Mouse (Mus musculus) ZHBTc4 (cell line): ENCODE measurements around the gene Gm13306.
"Not testable (repeated sequence)": the region's sequence is repeated elsewhere in the genome, so short reads cannot be mapped to it uniquely, and the experiment has no call there.

Experiments
- DNase-seq: peaks from one replicate; pipeline ENCODE4 v3.0.0-alpha.2; 2011; ENCODE audit warnings: low read depth, low spot score

The Gm13306 gene

DNA sequence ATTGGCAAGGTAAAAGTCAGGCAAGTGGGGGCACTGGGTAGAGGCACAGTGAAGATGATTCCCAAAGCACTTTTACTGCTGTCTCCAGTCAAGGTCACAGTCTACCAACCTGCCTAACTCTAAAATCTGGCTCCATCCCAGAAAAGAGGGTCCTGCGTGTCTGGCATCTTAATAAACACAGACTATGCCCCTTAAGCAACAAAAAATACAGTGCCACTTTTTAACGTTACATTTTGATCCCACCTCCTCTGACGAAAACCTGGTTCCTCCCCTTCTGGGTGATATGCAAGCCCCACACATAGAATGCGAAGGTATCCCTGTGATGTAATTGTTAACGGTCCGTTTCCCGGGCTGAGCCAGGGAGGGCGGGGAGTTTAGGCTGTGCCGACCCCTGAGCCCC is at the start of gene Gm13306:
Gm13306 (plus strand) TSS at position 301 of the 400 bp plus-strand sequence.
- not testable (repeated sequence) for DNase-seq

DNA sequence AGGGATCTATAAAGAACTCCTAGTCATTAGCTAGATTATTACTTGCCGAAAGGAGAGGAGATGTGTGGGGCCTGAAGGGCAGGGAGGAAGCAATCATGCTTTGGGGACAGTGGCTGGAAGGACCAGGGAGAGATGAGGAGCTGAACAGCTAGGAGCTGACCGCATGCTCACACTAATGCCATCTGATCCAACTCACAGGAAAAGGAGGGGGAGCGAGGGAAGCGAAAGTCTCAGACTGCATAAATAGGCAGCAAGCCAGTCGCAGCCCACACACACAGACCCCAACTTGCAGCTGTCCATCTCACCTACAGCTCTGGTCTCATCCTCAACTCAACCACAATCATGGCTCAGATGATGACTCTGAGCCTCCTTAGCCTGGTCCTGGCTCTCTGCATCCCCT is 38.7 kb upstream of the Gm13306 start, which contains the start of gene Gm13304:
Gm13304 (plus strand) TSS at position 301 of the 400 bp plus-strand sequence.
- not testable (repeated sequence) for DNase-seq

DNA sequence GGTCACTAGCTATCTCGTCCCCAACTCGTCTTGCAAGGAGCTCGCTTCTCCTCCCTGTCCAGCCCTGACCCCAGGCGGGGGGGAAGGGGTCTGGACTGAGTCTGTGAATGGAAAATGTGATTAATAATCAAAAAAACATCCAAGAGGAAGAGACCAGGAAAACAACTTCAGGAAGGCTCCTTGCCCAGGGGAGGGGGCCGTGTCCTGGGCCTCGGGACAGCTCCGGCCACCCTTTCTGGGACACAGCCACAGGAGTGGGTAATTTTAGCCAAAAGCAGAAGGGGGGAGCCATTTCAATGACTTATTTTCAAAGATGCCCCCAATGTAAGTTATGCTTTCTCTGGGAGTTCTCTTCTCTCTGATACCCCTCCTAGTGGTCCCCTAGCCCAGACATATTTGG is 15.3 kb downstream of the Gm13306 start, which contains the start of gene Gm13305:
Gm13305 (minus strand) TSS at position 101 of the 400 bp plus-strand sequence.
- DNase-seq: not testable (repeated sequence)

DNA sequence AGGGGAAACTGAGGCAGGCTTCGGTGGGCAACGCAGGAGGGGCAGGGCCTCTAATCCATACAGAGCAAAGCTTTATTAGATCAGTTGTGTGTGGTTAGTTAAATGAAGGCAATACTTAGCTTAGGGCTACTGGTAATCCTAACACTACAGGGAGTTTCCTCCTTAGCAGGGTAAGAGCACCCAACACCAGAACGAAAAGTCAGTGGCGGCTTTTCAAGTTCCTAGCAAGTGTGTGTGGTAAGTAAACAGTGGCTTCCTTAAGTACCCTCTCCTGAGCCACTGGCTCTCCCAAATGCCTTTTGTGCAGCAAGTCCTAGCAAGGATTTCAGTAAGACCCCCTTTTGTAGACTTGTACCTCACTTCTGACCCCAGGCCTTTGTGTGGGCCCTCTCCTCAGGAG is 25.0 kb downstream of the Gm13306 start:
- DNase-seq: not testable (repeated sequence)

DNA sequence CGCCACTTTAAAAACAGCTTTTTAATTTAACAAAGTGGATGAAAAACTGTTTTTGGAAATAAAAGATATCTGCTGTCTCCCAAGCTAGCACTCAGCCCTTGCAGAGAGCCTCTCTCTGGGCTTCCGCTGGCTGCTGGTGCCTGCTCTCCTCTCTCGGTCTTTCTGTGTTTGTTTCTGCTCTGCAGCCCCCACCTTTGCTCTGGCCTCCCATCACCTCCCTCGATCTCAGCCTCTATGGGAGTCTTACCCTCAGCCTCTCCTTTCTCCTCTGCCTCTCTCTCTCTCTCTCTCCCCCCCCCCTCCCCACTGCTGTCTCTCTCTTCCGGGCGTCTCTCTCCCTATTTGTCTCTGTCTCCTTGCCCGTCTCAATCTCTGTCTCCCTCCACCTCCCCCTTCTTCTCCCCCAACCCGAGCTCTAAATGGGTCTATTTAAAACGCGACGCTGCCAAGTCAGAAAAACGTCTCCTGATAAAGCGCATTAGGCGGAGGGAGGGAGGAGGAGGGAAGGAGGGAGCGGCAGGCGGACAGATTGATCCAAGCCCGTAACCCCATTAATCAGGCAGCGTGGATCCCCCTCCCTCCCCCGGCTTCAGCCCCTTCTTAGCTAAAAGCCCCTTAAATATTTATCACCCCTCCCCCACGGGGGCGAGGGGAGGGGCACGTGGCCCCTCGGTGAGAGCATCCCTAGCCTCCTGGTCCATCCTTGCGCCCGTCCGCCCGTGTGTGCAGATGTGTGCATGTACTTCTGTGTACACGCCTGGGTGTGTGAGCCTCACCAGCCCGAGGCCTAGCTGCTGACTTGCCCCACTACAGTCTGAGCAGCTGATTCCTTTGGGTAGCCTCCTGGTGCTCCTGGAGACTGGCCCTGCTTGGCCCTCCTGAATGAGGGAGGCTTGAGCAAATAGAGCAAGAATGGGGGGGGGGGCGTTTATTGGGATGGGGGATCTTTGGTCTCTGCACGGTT is 30.3 kb downstream of the Gm13306 start:
- not testable (repeated sequence) for DNase-seq

DNA sequence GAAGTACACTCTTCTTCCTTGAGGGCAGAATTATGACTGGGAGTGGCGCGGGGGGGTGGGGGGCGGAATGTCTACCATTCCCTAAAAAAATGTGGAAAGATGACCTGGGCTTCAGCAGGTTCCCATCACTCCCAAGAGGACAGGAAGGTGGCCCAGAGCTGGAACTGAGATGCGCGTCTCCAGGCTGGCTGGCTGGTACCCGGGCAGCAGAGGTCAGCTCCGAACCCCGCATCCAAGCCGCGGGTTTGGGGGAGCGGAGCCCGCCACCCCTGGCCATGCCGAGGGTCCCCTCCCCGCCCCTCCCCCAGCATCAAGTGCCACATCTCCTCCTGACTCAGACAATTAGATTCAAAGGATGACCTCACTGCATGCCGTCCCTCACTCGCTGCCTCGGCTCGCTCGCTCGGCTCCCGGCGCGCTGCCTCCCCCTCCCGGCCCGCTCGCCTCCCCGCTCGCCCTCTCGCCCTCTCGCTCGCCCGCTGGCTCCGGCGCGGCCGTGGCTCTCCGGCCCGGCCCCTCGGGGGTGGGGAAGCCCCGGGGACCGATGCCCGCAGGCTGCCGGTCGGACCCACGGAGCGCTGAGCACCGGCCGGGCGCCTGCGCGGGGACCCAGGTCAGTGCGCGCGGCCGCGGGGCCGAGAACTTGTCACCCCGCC is 31.2 kb downstream of the Gm13306 start:
- not testable (repeated sequence) for DNase-seq

DNA sequence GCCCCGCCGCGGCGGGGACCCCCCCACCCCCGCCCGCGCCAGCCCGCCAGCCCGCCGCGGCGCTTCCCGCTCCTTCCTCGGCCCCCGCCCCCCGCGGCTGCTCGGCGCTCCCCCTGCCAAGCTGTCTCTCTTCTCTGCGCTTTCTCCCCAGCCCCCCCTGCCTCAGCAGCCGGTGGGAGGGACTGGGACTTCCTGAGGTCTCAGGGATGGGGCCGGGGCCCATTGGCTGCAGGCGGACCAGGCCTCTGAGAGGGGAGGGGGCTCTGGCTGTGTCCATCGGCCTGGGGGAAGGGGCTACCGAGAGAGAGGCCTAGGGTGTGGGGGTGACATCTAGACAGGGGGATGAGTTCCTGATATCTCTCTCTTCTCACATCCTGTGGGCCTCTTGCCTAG is 31.7 kb downstream of the Gm13306 start:
- not testable (repeated sequence) for DNase-seq
